Mouse (Mus musculus): ENCODE measurements at regions not wholly inside any gene's neighbourhood (a gene's known extent, or its start where the extent isn't known, plus 50 kb on each side); places are given as distances from the start of the nearest gene placed in this dataset.

DNA sequence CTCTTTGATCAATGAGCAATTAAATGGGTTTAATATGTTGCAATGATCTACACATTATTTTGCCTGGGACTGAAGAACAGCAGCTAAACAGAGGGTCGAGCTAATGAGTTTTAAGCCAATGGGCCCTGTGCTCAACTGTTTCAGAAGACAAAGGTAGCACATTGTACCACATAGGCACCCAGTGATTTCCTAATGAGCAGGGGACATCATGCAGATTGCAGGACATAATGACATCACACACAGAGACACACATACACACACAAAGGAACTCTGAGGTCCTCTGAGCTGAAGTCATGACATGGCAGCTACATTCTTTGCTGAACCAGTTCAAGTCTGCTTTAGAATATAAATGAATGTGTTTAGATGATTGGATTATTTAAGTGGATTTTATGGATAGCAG lies 71.9 kb downstream of the Zfp330 start:
- ATAC-seq (ENCODE audit: low FRiP score, low read depth) = no peak
- Histone ChIP-seq H3K4me1 (ENCODE audit: control insufficient read depth, insufficient read depth, low read length) (peaks cover 5% of the 10 kb centered on the region; the same call in 1 of the 2 replicates), H3K27ac (replicated peaks; ENCODE audit: low read depth, low read length) (no peak overlapping the region), H3K36me3 (ENCODE audit: control insufficient read depth, insufficient read depth, low read length) (no peaks in the 10 kb centered on the region), H3K9ac (ENCODE audit: low read depth, low read length, severe bottlenecking) (no peak overlapping the region), H3K9me3 (ENCODE audit: control insufficient read depth, low read length) (no peaks in the 10 kb centered on the region), H3K4me2 (replicated peaks; ENCODE audit: low read depth, low read length, severe bottlenecking) (no peak overlapping the region), H3K27me3 (ENCODE audit: control insufficient read depth, insufficient read depth, low read length) (no peaks in the 10 kb centered on the region), H3K4me3 (replicated peaks; ENCODE audit: low read length) (no peak overlapping the region)
- no peak for TF ChIP-seq POLR2A (IDR thresholded peaks at IDR 0.05; ENCODE audit: borderline replicate concordance, extremely low read depth, insufficient read depth, insufficient read length)
- no peak for DNase-seq (ENCODE audit: low spot score)
- 58% methylated on average over 1 of the region's 1 CpGs for WGBS

DNA sequence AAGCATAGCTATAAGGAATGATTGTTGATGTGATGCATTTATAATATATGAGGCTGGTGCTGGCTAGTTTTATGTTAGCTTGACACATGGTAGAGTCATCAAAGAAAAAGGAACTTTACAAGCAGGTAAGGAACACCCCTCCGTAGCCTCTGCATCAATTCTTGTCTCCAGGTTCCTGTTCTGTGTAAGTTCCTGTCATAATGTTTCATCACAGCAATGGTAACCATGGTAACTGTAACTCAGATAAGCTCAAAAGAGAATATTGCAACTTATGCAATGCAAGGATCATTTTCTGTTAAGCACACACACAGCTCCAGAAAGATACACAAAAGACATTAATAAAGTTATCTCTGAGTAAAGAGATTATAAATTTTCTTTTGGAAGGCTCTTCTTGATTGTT lies 73.5 kb downstream of the Zfp330 start:
- H3K9ac ChIP-seq (ENCODE audit: low read depth, low read length, severe bottlenecking) = no peak overlapping the region
- no peaks in the 10 kb centered on the region for H3K9me3 ChIP-seq (ENCODE audit: control insufficient read depth, low read length)
- no peak for TF ChIP-seq POLR2A (IDR thresholded peaks at IDR 0.05; ENCODE audit: borderline replicate concordance, extremely low read depth, insufficient read depth, insufficient read length)
- 50% methylated on average over 1 of the region's 1 CpGs for WGBS
- no peaks in the 10 kb centered on the region for H3K27me3 ChIP-seq (ENCODE audit: control insufficient read depth, insufficient read depth, low read length)
- H3K4me1 ChIP-seq (ENCODE audit: control insufficient read depth, insufficient read depth, low read length) = peaks cover 5% of the 10 kb centered on the region; the same call in 1 of the 2 replicates
- H3K4me2 ChIP-seq (replicated peaks; ENCODE audit: low read depth, low read length, severe bottlenecking) = no peak overlapping the region
- no peak for ATAC-seq (ENCODE audit: low FRiP score, low read depth)
- no peak overlapping the region for H3K27ac ChIP-seq (replicated peaks; ENCODE audit: low read depth, low read length)
- DNase-seq (ENCODE audit: low spot score) = no peak
- H3K36me3 ChIP-seq (ENCODE audit: control insufficient read depth, insufficient read depth, low read length) = no peaks in the 10 kb centered on the region
- no peak overlapping the region for H3K4me3 ChIP-seq (replicated peaks; ENCODE audit: low read length)

DNA sequence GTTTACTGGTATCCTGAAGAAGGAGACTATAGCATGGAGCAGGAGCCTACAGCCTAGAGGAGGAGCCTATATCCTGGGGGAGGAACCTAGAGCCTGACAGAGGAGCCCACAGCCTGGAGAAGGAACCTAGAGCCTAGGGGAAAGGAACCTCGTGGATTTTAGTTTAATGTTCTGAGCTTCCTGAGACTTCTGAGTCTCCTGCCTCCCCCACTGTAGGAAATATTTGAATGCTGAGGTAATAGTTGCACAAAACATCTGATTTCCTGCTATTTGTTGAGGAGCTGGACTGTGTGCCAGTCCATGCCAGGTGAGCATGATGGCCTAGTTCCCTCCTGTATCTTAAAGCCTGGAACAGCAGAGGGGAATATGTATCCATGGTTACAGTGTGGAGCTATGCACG lies 74.7 kb downstream of the Zfp330 start:
- no peak overlapping the region for H3K9ac ChIP-seq (ENCODE audit: low read depth, low read length, severe bottlenecking)
- H3K27me3 ChIP-seq (ENCODE audit: control insufficient read depth, insufficient read depth, low read length) = no peaks in the 10 kb centered on the region
- peaks cover 5% of the 10 kb centered on the region; the same call in 1 of the 2 replicates for H3K4me1 ChIP-seq (ENCODE audit: control insufficient read depth, insufficient read depth, low read length)
- WGBS = 48% methylated on average over 2 of the region's 2 CpGs
- TF ChIP-seq POLR2A (IDR thresholded peaks at IDR 0.05; ENCODE audit: borderline replicate concordance, extremely low read depth, insufficient read depth, insufficient read length) = no peak
- H3K27ac ChIP-seq (replicated peaks; ENCODE audit: low read depth, low read length) = no peak overlapping the region
- ATAC-seq (ENCODE audit: low FRiP score, low read depth) (no peak), DNase-seq (ENCODE audit: low spot score) (no peak)
- H3K9me3 ChIP-seq (ENCODE audit: control insufficient read depth, low read length) = no peaks in the 10 kb centered on the region
- H3K4me2 ChIP-seq (replicated peaks; ENCODE audit: low read depth, low read length, severe bottlenecking) = no peak overlapping the region
- H3K36me3 ChIP-seq (ENCODE audit: control insufficient read depth, insufficient read depth, low read length) = no peaks in the 10 kb centered on the region
- H3K4me3 ChIP-seq (replicated peaks; ENCODE audit: low read length) = no peak overlapping the region

DNA sequence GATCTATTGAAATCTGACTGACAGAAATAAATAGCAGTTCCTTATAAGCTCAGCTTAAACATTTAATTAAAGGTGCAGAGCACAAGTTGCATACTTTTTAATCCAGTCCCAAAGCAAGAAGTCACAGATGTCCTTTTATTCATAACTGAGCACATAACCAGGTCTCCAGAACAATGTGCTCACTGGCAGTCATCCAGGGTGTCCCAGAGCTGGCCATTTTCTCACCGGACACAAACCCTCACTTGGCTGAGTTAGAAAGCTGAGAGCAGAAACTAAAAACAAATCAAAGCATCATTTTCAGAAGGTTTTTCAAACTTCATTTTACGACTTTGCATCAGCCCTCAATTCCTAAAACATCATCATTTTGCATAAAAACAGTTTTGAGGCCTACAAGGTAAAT lies 75.9 kb downstream of the Zfp330 start:
- Histone ChIP-seq H3K36me3 (ENCODE audit: control insufficient read depth, insufficient read depth, low read length) (no peaks in the 10 kb centered on the region), H3K4me2 (replicated peaks; ENCODE audit: low read depth, low read length, severe bottlenecking) (no peak overlapping the region), H3K9ac (ENCODE audit: low read depth, low read length, severe bottlenecking) (no peak overlapping the region), H3K27me3 (ENCODE audit: control insufficient read depth, insufficient read depth, low read length) (no peaks in the 10 kb centered on the region), H3K4me1 (ENCODE audit: control insufficient read depth, insufficient read depth, low read length) (peaks cover 5% of the 10 kb centered on the region; the same call in 1 of the 2 replicates), H3K27ac (replicated peaks; ENCODE audit: low read depth, low read length) (no peak overlapping the region), H3K9me3 (ENCODE audit: control insufficient read depth, low read length) (no peaks in the 10 kb centered on the region), H3K4me3 (replicated peaks; ENCODE audit: low read length) (no peak overlapping the region)
- ATAC-seq (ENCODE audit: low FRiP score, low read depth) (no peak), DNase-seq (ENCODE audit: low spot score) (peak; percentile 45)
- WGBS = 45% methylated on average over 2 of the region's 2 CpGs
- TF ChIP-seq POLR2A (IDR thresholded peaks at IDR 0.05; ENCODE audit: borderline replicate concordance, extremely low read depth, insufficient read depth, insufficient read length) = no peak

DNA sequence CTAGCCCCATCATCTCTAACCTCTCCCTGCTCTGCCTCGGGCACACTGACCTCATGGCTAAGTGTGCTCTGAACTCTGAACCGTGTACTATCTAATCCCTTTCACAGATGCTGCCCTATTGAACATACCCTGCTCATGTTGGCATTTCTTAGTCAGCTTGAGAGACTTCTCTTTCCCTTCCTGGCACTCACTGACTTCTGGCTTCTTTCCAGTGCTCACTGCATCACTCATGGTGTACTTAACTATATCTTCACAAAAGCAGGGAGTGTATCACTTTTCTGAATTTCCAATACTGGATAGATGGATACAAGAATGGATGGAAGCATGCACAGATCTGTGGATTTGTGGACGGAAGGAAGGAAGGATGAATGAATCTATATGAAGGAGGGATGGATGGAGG lies 80.9 kb downstream of the Zfp330 start:
- Histone ChIP-seq H3K9me3 (ENCODE audit: control insufficient read depth, low read length) (no peaks in the 10 kb centered on the region), H3K9ac (ENCODE audit: low read depth, low read length, severe bottlenecking) (no peak overlapping the region), H3K27ac (replicated peaks; ENCODE audit: low read depth, low read length) (no peak overlapping the region), H3K4me1 (ENCODE audit: control insufficient read depth, insufficient read depth, low read length) (no peaks in the 10 kb centered on the region), H3K27me3 (ENCODE audit: control insufficient read depth, insufficient read depth, low read length) (no peaks in the 10 kb centered on the region), H3K4me2 (replicated peaks; ENCODE audit: low read depth, low read length, severe bottlenecking) (no peak overlapping the region), H3K4me3 (replicated peaks; ENCODE audit: low read length) (no peak overlapping the region), H3K36me3 (ENCODE audit: control insufficient read depth, insufficient read depth, low read length) (no peaks in the 10 kb centered on the region)
- ATAC-seq (ENCODE audit: low FRiP score, low read depth) = no peak
- TF ChIP-seq POLR2A (IDR thresholded peaks at IDR 0.05; ENCODE audit: borderline replicate concordance, extremely low read depth, insufficient read depth, insufficient read length) = no peak
- WGBS = 77% methylated on average over 3 of the region's 3 CpGs
- DNase-seq (ENCODE audit: low spot score) = no peak

DNA sequence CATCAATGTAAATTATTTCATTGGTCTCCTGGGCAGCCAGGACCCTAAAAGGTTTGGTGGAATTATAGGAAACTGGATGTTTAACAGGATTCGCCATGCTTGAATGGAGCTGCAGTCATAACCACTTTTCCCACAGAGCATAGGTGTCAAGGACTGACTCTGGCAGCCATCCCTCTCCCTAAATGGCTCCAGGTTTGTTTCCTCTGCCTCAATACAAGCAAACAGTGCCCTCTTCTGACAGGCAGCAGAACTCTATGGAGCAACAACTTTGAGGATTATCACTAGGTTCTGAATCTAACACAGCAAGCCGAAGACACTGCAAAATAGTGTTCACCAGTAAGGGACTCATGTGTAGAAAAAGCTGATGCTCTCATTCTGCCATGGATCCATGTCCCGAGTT lies 84.6 kb downstream of the Zfp330 start:
- Histone ChIP-seq H3K36me3 (ENCODE audit: control insufficient read depth, insufficient read depth, low read length) (no peaks in the 10 kb centered on the region), H3K9me3 (ENCODE audit: control insufficient read depth, low read length) (no peaks in the 10 kb centered on the region), H3K9ac (ENCODE audit: low read depth, low read length, severe bottlenecking) (no peak overlapping the region), H3K4me2 (replicated peaks; ENCODE audit: low read depth, low read length, severe bottlenecking) (no peak overlapping the region), H3K4me3 (replicated peaks; ENCODE audit: low read length) (no peak overlapping the region), H3K4me1 (ENCODE audit: control insufficient read depth, insufficient read depth, low read length) (peaks cover 2% of the 10 kb centered on the region; the same call in 1 of the 2 replicates), H3K27me3 (ENCODE audit: control insufficient read depth, insufficient read depth, low read length) (no peaks in the 10 kb centered on the region), H3K27ac (replicated peaks; ENCODE audit: low read depth, low read length) (no peak overlapping the region)
- WGBS = 41% methylated on average over 3 of the region's 3 CpGs
- DNase-seq (ENCODE audit: low spot score) = peak; percentile 67
- no peak for TF ChIP-seq POLR2A (IDR thresholded peaks at IDR 0.05; ENCODE audit: borderline replicate concordance, extremely low read depth, insufficient read depth, insufficient read length)
- peak; percentile 34 for ATAC-seq (ENCODE audit: low FRiP score, low read depth)
